Mouse (Mus musculus): Measurements from ENCODE around the gene Ccdc73. TPM values are rescaled to one million over a fixed set of nuclear protein-coding genes. Genes with fewer than 3 reads are reported as not detected.

The Ccdc73 gene
- polyA plus RNA-seq, 1 experiment from 2014 or later = 7.9 TPM

DNA sequence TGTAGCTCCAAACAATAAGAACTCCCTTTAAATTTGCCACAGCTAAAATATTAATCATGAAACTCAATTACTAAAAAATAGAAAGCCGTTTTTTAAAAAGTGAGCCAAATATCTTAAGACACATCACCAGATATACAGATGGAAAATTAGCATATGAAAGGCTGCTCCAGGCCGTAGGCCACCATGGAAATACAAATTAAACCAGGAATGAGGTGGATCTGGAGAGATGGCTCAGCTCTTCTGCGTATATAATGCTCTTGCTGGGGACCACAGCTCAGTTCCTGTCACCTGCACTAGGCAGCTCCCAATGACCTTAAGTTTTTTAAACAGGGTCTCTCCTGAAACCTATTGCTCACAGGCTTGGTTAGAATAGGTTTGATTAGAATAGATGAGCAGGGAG is 166.5 kb downstream of the Ccdc73 start:
- WGBS = 43% methylated on average over 3 of the region's 3 CpGs
- no peak overlapping the region for H3K9ac ChIP-seq (replicated peaks)
- H3K4me1 ChIP-seq = peaks cover 5% of the 10 kb centered on the region; the same call in 1 of the 2 replicates
- no peak overlapping the region for H3K27ac ChIP-seq (replicated peaks)
- no peaks in the 10 kb centered on the region for H3K27me3 ChIP-seq (replicated peaks)
- no peak overlapping the region for H3K4me3 ChIP-seq (replicated peaks)
- no peak for ATAC-seq (ENCODE audit: low FRiP score)
- H3K9me3 ChIP-seq (replicated peaks) = no peaks in the 10 kb centered on the region
- no peaks in the 10 kb centered on the region for H3K36me3 ChIP-seq
- no peak overlapping the region for H3K4me2 ChIP-seq

DNA sequence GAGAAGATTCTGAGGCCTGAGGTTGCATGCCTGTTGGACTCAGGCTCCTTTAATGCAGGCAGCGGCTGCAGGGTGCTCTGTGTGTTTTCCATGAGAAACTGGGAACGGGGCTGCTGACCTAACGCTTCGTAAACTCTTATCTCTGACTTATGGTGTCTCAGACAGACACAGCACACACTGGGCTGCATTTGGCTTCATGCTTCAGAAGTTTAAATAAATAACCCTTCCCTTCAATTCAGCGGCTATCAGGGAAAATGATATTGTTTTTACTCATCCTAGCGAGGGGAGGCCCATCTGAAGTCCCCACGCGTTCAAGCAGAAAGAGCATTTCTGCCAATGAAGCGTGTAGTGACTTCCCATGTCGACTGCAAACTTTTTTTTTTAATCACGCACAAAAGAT is 168.4 kb downstream of the Ccdc73 start:
- Histone ChIP-seq H3K4me1 (peaks cover 5% of the 10 kb centered on the region; the same call in 1 of the 2 replicates), H3K4me3 (replicated peaks) (no peak overlapping the region), H3K9ac (replicated peaks) (no peak overlapping the region), H3K27me3 (replicated peaks) (no peaks in the 10 kb centered on the region), H3K4me2 (no peak overlapping the region), H3K36me3 (no peaks in the 10 kb centered on the region), H3K9me3 (replicated peaks) (no peaks in the 10 kb centered on the region), H3K27ac (replicated peaks) (no peak overlapping the region)
- WGBS = 29% methylated on average over 11 of the region's 11 CpGs
- no peak for ATAC-seq (ENCODE audit: low FRiP score)

DNA sequence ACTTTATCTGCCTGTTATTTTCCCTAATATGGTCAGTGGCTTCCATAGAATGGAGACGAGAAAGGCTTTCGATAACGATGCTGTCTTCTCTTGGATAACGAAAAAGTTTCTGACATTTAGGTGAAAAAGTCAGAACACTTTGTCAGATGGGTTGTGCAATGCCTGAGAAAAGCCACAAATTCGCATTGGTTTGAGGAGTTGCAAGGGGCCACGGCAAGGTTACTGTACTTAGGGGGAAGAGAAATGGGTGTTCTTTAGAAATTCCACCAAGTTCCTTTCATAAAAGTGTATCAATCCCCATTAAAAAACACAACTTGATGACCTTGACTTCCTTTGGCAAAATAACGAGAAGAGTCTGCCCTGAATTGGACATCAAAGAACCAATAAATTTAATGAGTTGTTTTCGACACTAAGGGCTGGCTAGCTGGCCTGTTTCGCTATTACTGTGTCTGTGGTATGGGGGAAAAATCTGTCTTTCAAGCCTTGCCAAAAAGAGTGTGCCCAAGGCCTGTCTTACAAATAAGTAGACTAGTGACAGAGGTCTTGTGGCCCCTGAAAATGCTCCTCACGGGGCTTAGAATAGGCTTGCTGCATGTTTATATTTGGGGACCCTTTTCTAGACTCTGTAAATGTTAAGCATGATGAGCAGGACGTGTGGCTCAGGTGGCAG is 168.9 kb downstream of the Ccdc73 start:
- Histone ChIP-seq H3K9me3 (replicated peaks) (no peaks in the 10 kb centered on the region), H3K27me3 (replicated peaks) (no peaks in the 10 kb centered on the region), H3K36me3 (no peaks in the 10 kb centered on the region), H3K4me2 (no peak overlapping the region), H3K9ac (replicated peaks) (no peak overlapping the region), H3K27ac (replicated peaks) (no peak overlapping the region), H3K4me3 (replicated peaks) (no peak overlapping the region), H3K4me1 (peaks cover 5% of the 10 kb centered on the region; the same call in 1 of the 2 replicates)
- 59% methylated on average over 11 of the region's 11 CpGs for WGBS
- ATAC-seq (ENCODE audit: low FRiP score) = no peak

DNA sequence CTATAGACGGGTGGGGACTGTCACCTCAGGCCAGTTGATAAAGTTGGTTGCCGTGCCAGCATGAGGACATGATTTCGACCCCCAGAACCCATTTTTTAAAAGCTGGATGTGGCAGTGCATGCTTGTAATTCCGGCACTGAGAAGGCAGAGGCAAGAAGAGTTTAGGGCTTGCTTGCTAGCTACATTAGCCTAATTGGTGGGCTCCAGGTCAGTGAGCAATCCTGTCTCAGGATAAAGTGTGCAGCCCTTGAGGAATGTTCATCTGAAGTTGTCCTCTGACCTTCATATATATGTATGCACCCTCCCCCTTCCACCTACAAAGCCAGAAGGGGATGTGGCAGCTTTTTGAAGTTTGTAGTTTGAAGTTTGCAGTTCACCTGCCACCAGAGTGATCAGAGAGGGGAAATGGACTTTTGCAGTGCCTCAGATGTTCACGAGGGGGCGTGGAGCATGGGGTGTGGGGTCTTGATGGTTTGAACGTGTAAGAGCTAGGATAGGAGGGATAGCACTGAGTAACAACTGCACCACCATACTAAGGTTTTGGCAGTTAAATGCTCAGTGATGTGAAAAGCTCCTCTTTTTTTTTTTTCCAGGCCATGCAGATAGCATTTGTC is 170.5 kb downstream of the Ccdc73 start:
- 80% methylated on average over 7 of the region's 7 CpGs for WGBS
- H3K4me3 ChIP-seq (replicated peaks) = no peak overlapping the region
- no peak for ATAC-seq (ENCODE audit: low FRiP score)
- no peaks in the 10 kb centered on the region for H3K27me3 ChIP-seq (replicated peaks)
- H3K9me3 ChIP-seq (replicated peaks) = no peaks in the 10 kb centered on the region
- H3K27ac ChIP-seq (replicated peaks) = no peak overlapping the region
- no peaks in the 10 kb centered on the region for H3K36me3 ChIP-seq
- no peak overlapping the region for H3K4me2 ChIP-seq
- no peak overlapping the region for H3K9ac ChIP-seq (replicated peaks)
- peaks cover 5% of the 10 kb centered on the region; the same call in 1 of the 2 replicates for H3K4me1 ChIP-seq

DNA sequence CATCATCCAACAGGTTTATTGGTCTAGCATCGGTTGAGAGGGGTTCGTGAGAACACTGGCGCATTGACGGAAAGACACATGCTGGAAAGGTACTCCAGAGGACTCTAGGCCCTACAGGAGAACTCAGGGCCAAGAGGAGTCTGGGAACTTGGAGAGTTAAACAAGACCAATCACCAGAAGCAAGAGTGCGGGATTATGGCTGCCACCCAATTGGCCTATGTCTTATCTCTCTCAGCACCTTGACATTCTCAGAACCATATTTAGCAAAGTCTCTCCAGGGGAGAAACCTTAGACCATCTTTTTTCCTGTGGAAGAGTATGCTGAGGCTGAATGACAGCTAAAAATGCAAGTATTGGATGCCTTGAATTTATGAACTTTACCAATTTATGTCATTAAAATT is 171.3 kb downstream of the Ccdc73 start:
- Histone ChIP-seq H3K4me1 (peaks cover 5% of the 10 kb centered on the region; the same call in 1 of the 2 replicates), H3K4me2 (no peak overlapping the region), H3K9ac (replicated peaks) (no peak overlapping the region), H3K9me3 (replicated peaks) (no peaks in the 10 kb centered on the region), H3K36me3 (no peaks in the 10 kb centered on the region), H3K27ac (replicated peaks) (no peak overlapping the region), H3K4me3 (replicated peaks) (no peak overlapping the region), H3K27me3 (replicated peaks) (no peaks in the 10 kb centered on the region)
- no peak for ATAC-seq (ENCODE audit: low FRiP score)
- WGBS = 96% methylated on average over 5 of the region's 5 CpGs

DNA sequence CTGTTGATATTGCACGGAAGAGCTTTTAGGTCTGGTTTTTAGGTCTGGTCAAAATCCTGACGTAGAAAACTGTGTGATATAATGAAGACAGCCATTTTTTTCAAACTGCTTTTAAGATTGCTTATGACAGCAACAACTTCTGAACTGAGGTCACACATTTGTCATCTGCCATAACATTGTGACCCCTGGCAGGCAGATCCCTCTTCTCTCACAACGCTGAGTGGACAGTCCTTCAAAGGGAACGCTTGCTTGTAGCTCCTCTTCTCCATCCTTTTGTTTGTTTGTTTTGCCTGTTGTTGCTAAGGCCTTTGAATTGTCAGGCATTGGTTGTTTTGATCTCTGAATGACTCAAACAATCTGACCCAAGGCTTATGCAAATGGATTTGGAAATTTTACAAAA is 173.3 kb downstream of the Ccdc73 start:
- Histone ChIP-seq H3K9ac (replicated peaks) (no peak overlapping the region), H3K27me3 (replicated peaks) (no peaks in the 10 kb centered on the region), H3K9me3 (replicated peaks) (no peaks in the 10 kb centered on the region), H3K4me3 (replicated peaks) (no peak overlapping the region), H3K4me1 (peaks cover 1% of the 10 kb centered on the region; the same call in 1 of the 2 replicates), H3K27ac (replicated peaks) (no peak overlapping the region), H3K36me3 (no peaks in the 10 kb centered on the region), H3K4me2 (no peak overlapping the region)
- ATAC-seq (ENCODE audit: low FRiP score) = no peak
- 80% methylated on average over 4 of the region's 4 CpGs for WGBS

DNA sequence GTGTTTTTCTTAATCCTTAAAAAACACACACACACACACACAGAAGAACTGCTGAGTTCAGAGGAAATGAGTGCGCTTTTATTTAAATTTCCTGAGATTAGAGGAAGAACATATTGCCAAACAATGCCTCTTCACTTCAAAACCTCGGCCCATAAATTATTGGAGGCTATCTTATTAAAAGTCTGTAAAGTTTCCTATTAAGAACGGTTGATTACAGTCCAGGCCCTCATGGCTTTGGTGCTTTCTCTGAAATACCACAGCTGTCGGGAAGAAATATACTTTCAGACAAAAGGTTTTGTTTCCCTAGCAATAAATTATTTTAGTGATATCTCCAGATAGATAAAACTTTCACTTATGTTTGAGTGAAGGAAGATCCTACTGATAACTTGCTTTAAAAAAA is 175.5 kb downstream of the Ccdc73 start:
- Histone ChIP-seq H3K4me1 (no peaks in the 10 kb centered on the region), H3K9me3 (replicated peaks) (no peaks in the 10 kb centered on the region), H3K4me3 (replicated peaks) (no peak overlapping the region), H3K36me3 (no peaks in the 10 kb centered on the region), H3K9ac (replicated peaks) (no peak overlapping the region), H3K27ac (replicated peaks) (no peak overlapping the region), H3K4me2 (no peak overlapping the region), H3K27me3 (replicated peaks) (no peaks in the 10 kb centered on the region)
- WGBS = 23% methylated on average over 4 of the region's 4 CpGs
- ATAC-seq (ENCODE audit: low FRiP score) = no peak

DNA sequence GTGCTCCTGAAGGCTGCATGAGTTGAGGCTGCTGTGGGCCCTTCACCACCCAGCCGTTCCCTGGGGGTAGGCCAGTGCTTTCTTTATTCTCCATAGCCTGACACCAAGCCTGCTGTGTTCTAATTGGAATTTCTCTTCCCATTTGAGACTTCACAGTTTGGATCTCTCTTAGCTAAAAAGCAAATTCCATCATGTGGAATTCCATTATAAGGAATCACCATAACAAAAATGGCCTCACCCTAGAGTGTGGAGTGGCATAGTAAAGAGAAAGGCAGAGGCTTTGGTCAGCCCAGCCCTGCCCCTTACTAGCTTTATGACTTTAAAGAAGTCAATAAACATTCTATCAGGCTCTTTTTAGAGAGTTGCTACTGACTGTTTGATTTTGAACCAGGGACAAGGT is 180.7 kb downstream of the Ccdc73 start:
- no peak overlapping the region for H3K27ac ChIP-seq (replicated peaks)
- no peak overlapping the region for H3K4me3 ChIP-seq (replicated peaks)
- H3K4me1 ChIP-seq = no peaks in the 10 kb centered on the region
- WGBS = 60% methylated on average over 1 of the region's 1 CpGs
- H3K9ac ChIP-seq (replicated peaks) = no peak overlapping the region
- no peak overlapping the region for H3K4me2 ChIP-seq
- ATAC-seq (ENCODE audit: low FRiP score) = no peak
- no peaks in the 10 kb centered on the region for H3K27me3 ChIP-seq (replicated peaks)
- H3K36me3 ChIP-seq = no peaks in the 10 kb centered on the region
- H3K9me3 ChIP-seq (replicated peaks) = no peaks in the 10 kb centered on the region

DNA sequence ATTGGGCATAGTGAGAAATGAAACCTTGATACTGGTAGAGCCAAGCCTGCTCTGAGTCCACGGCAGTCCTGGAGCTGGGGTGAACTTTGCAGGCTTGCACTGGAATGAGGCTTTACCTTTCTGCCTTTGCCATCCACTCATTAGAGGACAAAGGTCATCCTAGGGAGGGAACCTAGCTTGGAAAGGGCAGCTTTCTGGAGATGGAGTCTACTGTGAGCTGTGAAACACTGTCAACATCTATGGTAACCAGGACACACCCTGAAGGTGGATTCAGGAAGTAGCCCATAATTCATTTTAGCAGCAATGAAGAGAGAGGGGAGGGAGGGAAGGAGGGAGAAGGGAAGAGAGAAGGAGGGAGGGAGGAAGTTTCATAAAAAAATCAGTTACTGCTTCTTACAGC is 187.9 kb downstream of the Ccdc73 start:
- no peak for ATAC-seq (ENCODE audit: low FRiP score)
- Histone ChIP-seq H3K36me3 (no peaks in the 10 kb centered on the region), H3K9me3 (replicated peaks) (no peaks in the 10 kb centered on the region), H3K9ac (replicated peaks) (no peak overlapping the region), H3K4me3 (replicated peaks) (no peak overlapping the region), H3K27me3 (replicated peaks) (no peaks in the 10 kb centered on the region), H3K4me1 (no peaks in the 10 kb centered on the region), H3K4me2 (no peak overlapping the region), H3K27ac (replicated peaks) (no peak overlapping the region)
- WGBS = 79% methylated on average over 1 of the region's 1 CpGs

DNA sequence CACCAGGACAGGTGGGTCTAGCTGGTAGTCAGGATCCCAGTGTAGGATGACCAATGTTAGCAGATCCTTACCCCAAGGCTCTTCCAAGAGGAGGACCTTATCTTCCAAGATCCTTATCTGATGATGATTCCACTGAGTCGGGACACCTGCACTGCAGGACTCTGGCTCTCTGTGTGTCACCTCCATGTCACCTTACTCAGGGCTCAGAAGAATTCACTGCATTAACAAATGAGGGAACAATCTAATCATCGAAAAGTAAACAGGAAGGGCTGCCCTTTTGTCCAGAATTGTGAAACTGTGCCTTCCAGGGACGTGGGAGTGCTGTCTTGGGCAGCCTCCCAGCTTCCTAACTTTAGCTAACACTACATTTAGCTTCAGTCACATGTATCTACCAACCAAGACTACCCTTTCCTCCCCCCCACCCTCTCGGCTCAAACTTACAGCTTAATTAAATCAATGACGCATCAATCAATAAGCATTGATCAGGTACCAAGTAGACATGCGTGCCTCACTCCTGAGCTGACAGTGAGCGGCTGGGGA is 191.0 kb downstream of the Ccdc73 start:
- no peaks in the 10 kb centered on the region for H3K4me1 ChIP-seq
- no peaks in the 10 kb centered on the region for H3K36me3 ChIP-seq
- H3K9ac ChIP-seq (replicated peaks) = no peak overlapping the region
- no peak for ATAC-seq (ENCODE audit: low FRiP score)
- H3K4me3 ChIP-seq (replicated peaks) = no peak overlapping the region
- H3K9me3 ChIP-seq (replicated peaks) = no peaks in the 10 kb centered on the region
- H3K27me3 ChIP-seq (replicated peaks) = 0 out of 2 replicates have a peak, but pooled peaks cover 4% of the 10 kb centered on the region
- whole genome bisulfite sequencing = 84% methylated on average over 7 of the region's 7 CpGs
- H3K4me2 ChIP-seq = no peak overlapping the region
- no peak overlapping the region for H3K27ac ChIP-seq (replicated peaks)

DNA sequence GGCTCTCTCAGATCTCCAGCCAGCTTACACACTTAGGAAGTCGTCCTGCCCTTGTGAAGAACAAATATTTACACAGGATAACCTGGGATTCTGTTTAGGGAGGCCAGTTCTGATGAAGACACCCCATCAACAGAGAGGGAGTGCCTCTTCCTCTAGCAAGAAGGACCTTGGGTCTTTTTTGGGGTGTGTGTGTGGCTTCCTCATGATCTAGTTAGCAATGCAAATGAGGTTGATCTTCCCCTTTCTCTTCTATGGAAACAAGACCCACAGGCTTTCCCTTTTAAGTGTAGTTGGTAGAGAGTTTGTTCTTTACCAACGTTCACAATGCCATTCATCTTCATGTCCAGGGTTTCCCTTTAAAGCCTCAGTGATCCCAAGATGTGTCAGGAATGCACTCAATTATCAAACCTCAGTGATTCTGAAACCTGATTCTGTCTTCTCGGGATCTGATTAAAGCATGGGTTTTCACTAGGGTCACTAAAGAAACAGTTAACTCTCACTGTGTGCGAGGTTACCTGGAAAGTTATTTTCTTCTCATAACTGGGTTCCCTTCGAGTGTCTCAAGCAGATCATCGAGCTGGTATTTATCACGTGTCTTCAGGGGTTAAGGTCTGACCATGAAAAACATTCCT is 195.3 kb downstream of the Ccdc73 start:
- H3K4me1 ChIP-seq = no peaks in the 10 kb centered on the region
- no peak overlapping the region for H3K4me3 ChIP-seq (replicated peaks)
- no peak for ATAC-seq (ENCODE audit: low FRiP score)
- H3K9me3 ChIP-seq (replicated peaks) = no peaks in the 10 kb centered on the region
- 0 out of 2 replicates have a peak, but pooled peaks cover 4% of the 10 kb centered on the region for H3K27me3 ChIP-seq (replicated peaks)
- H3K36me3 ChIP-seq = no peaks in the 10 kb centered on the region
- WGBS = 50% methylated on average over 7 of the region's 7 CpGs
- no peak overlapping the region for H3K4me2 ChIP-seq
- H3K27ac ChIP-seq (replicated peaks) = no peak overlapping the region
- H3K9ac ChIP-seq (replicated peaks) = no peak overlapping the region
